Mouse (Mus musculus): Measurements from ENCODE around the gene Maml3. TPM values are rescaled to one million over a fixed set of nuclear protein-coding genes. Genes with fewer than 3 reads are reported as not detected.

Gene Maml3
- polyA plus RNA-seq, 1 experiment from 2014 or later = 8.6 TPM

DNA sequence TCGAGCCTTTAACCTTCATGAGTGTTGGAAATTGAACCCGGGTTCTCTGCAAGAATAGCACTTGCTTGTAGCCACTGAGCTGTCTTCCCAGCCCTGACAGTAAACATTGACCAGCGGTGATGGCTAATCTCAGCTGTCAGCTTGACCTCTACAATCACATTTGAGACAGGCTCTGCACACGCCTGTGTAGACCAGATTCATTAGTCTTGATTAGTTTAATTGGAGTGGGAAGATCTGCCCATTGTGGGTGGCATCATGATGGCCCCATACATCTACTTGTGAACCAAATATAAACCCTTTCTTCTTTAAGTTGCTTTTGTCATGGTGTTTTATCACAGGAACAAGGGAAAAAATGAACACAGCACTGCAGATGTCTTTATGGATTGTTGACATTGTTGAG, 457.5 kb downstream of the Maml3 start:
- no peak for ATAC-seq (ENCODE audit: low read depth)
- Histone ChIP-seq H3K9ac (no peak overlapping the region), H3K27ac (replicated peaks) (no peak overlapping the region), H3K4me2 (no peak overlapping the region), H3K27me3 (no peaks in the 10 kb centered on the region), H3K9me3 (no peaks in the 10 kb centered on the region), H3K36me3 (no peaks in the 10 kb centered on the region), H3K4me3 (no peak overlapping the region), H3K4me1 (replicated peaks) (peaks cover 11% of the 10 kb centered on the region)
- 91% methylated on average over 4 of the region's 4 CpGs for WGBS

DNA sequence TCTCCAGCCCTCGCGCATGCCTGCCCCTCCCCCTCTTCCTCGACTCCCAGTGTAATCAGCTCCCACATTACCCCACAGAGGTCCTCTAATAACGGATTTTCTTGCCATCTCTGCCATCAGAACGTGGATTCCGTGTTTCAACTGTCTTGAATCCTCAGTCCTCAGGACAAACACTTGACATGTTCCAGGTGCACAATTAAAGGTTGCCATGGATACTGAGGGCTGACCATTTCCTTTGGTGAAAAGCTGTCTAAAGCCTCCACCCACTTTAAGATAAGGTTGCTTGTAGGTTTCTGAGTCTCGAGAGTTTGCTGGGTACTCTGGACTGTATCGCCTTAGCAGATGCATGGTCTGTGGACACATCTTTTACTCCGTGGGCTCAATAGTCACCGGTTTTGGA, 458.6 kb downstream of the Maml3 start:
- no peaks in the 10 kb centered on the region for H3K36me3 ChIP-seq
- WGBS = 81% methylated on average over 10 of the region's 10 CpGs
- no peaks in the 10 kb centered on the region for H3K9me3 ChIP-seq
- no peak overlapping the region for H3K27ac ChIP-seq (replicated peaks)
- H3K27me3 ChIP-seq = no peaks in the 10 kb centered on the region
- H3K4me2 ChIP-seq = no peak overlapping the region
- H3K4me3 ChIP-seq = no peak overlapping the region
- 0 out of 2 replicates have a peak, but pooled peaks cover 6% of the 10 kb centered on the region for H3K4me1 ChIP-seq (replicated peaks)
- no peak overlapping the region for H3K9ac ChIP-seq
- no peak for ATAC-seq (ENCODE audit: low read depth)

DNA sequence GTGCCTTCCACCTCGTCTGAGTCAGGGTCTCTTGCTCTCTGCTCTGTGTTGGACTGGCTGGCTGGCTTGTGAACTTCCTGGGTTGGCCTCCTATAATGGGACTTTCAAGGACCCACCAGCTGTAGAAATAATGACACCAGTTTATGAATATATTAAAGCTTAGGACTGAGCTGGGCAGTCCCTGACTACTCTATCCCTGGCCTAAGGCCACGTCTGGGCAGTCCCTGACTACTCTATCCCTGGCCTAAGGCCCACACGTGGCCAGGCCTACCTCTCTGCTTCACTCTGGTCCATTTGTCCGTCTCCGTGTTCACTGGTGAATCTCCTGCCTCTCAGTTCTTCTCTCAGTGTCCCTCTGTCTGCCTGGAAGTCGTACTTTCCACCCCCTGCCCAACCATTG, 459.4 kb downstream of the Maml3 start:
- no peaks in the 10 kb centered on the region for H3K36me3 ChIP-seq
- no peak overlapping the region for H3K4me2 ChIP-seq
- WGBS = 88% methylated on average over 6 of the region's 6 CpGs
- H3K4me3 ChIP-seq = no peak overlapping the region
- ATAC-seq (ENCODE audit: low read depth) = no peak
- H3K4me1 ChIP-seq (replicated peaks) = 0 out of 2 replicates have a peak, but pooled peaks cover 6% of the 10 kb centered on the region
- H3K9me3 ChIP-seq = no peaks in the 10 kb centered on the region
- no peaks in the 10 kb centered on the region for H3K27me3 ChIP-seq
- H3K9ac ChIP-seq = no peak overlapping the region
- no peak overlapping the region for H3K27ac ChIP-seq (replicated peaks)

DNA sequence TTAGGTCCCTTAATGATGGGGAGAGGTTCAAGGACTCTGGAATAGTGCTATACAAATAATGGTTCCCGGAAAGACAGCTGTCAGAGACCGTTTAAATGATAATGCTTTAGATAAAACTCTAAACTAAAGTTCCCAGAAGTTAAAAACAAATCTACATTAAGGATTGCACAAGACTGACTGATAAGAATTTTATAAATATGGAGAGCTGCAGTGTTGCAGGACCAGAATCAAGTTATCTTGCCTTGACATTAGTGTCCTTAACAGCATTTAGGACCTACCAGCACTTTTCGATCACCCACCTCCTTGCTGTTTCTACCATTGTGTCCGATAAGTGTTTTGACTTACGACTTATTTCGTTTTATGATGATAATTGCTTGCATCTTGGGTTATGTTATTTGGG, 466.6 kb downstream of the Maml3 start:
- Histone ChIP-seq H3K27ac (replicated peaks) (no peak overlapping the region), H3K9me3 (peaks cover 2% of the 10 kb centered on the region; the same call in 1 of the 2 replicates), H3K4me2 (no peak overlapping the region), H3K9ac (no peak overlapping the region), H3K4me1 (replicated peaks) (no peaks in the 10 kb centered on the region), H3K36me3 (no peaks in the 10 kb centered on the region), H3K27me3 (no peaks in the 10 kb centered on the region), H3K4me3 (no peak overlapping the region)
- ATAC-seq (ENCODE audit: low read depth) = no peak
- WGBS = 91% methylated on average over 6 of the region's 6 CpGs

DNA sequence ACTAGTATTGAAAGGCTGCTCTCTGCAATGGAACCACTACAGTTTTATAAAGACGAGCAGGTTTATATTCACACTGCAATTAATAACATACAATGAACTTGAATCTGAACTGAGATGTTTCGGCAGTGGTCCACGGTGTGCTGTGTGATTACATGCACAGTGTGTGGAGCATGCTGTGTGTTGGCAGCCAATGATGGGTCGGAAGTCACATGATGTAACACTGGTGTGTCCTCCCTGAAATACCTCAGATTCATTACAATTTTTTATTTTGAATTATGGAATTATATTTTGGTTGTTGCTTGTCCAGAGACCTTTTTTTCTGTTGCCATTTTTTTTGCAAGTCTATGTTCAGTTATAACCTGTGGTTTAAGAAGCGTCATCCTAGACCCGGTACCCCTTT, 467.6 kb downstream of the Maml3 start:
- Histone ChIP-seq H3K27ac (replicated peaks) (no peak overlapping the region), H3K36me3 (no peaks in the 10 kb centered on the region), H3K27me3 (no peaks in the 10 kb centered on the region), H3K9ac (no peak overlapping the region), H3K4me2 (no peak overlapping the region), H3K4me1 (replicated peaks) (no peaks in the 10 kb centered on the region), H3K9me3 (peaks cover 4% of the 10 kb centered on the region; the same call in 1 of the 2 replicates), H3K4me3 (no peak overlapping the region)
- ATAC-seq (ENCODE audit: low read depth) = no peak
- WGBS = 92% methylated on average over 6 of the region's 6 CpGs

DNA sequence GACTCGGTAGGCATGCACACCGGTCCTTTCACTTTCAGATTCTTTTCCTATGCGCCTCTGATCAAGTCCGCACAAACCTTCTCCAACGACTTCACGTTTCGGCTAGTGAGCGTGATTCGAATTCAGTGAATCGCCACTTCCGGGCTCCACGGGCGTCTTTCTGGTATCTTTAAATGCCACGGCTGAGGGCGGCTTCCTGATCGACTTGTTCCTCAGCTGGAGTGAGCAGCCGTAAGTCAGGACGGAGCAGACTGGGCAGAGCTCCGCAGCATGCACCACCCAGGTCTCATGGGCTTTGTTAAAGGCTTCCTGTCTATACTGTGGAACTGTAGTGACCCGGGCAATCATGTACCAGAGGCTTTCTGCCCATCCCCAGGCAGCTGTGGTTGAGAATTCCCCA, 468.2 kb downstream of the Maml3 start:
- H3K4me3 ChIP-seq = no peak overlapping the region
- H3K4me2 ChIP-seq = no peak overlapping the region
- no peak overlapping the region for H3K27ac ChIP-seq (replicated peaks)
- H3K36me3 ChIP-seq = no peaks in the 10 kb centered on the region
- H3K27me3 ChIP-seq = no peaks in the 10 kb centered on the region
- peaks cover 6% of the 10 kb centered on the region; the same call in 1 of the 2 replicates for H3K9me3 ChIP-seq
- no peak overlapping the region for H3K9ac ChIP-seq
- no peaks in the 10 kb centered on the region for H3K4me1 ChIP-seq (replicated peaks)
- 89% methylated on average over 20 of the region's 20 CpGs for WGBS
- no peak for ATAC-seq (ENCODE audit: low read depth)

DNA sequence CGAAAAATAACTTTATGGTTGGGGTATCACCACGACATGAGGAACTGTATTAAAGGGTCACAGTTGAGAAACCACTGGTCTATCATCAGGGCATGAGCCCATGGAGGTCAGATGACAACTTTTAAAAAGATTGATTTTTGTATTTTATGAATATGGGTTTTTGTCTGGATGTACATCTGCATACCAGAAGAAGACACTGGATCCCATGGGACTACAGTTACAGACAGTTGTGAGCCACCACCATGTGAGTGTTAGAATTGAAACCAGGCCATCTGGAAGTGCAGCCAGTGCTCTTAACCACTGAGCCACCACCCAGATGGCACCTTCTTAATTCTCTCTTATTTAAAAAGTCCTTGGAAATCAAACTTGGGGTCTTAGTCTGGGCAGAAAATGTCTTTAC, 468.9 kb downstream of the Maml3 start:
- no peak for ATAC-seq (ENCODE audit: low read depth)
- no peaks in the 10 kb centered on the region for H3K4me1 ChIP-seq (replicated peaks)

More for the DNA sequence above, 468.9 kb downstream of the Maml3 start:
- Histone ChIP-seq H3K27ac (replicated peaks) (no peak overlapping the region), H3K27me3 (no peaks in the 10 kb centered on the region), H3K36me3 (no peaks in the 10 kb centered on the region), H3K9ac (no peak overlapping the region), H3K4me3 (no peak overlapping the region), H3K9me3 (peaks cover 12% of the 10 kb centered on the region), H3K4me2 (no peak overlapping the region)
- 85% methylated on average over 2 of the region's 2 CpGs for WGBS

Other genes starting within 250 kb of the Maml3 start
- 2.7 and 3.6 TPM in 2 replicates for gene Foxo1, start 163.3 kb upstream of the Maml3 start, polyA plus RNA-seq (2015; fragmentation: Nextera tagmentation; extraction: Ambion mirVana)